In genomic region chr1:188659159-188659558, GRCm38 (mm10) we compare ENCODE assay signal across 22 mouse cellular contexts.
DNase-seq lines count a peak whose midpoint lies in the region; ATAC-seq and TF ChIP-seq lines count a peak whose summit lies in the region.
"Had no signal": no experiment of that assay in that cellular context is flagged by ENCODE, and none has a peak within 500 bp of the region (broad histone marks: within the 10 kb centered on the region; RNA-seq: fewer than 3 reads in every experiment).

No protein-coding gene starts in this region.

- DNase-seq in heart, adult 11 months, result peak; percentile 87
- no peak for DNase-seq in kidney, adult 11 months
- DNase-seq in midbrain, embryonic 10.5 days (ENCODE audit: low spot score), result peak; percentile 27
- no peak for DNase-seq in midbrain, postnatal 0 days (ENCODE audit: low spot score)
- DNase-seq in retina, postnatal 1 day, result peak; percentile 51
- DNase-seq: adrenal gland, postnatal 14 days; cerebellum, adult 9-10 months; gastrocnemius, adult 2 months; left cerebral cortex, postnatal 4 days; lung, postnatal 36 days had no signal

- ATAC-seq in heart, embryonic 11.5 days (replicated peaks; ENCODE audit: insufficient number of reproducible peaks, low FRiP score, low TSS enrichment), result no peak
- no peak for ATAC-seq in kidney, embryonic 16.5 days (ENCODE audit: low FRiP score, low TSS enrichment)
- ATAC-seq in midbrain, postnatal 0 days (ENCODE audit: low FRiP score), result no peak
- ATAC-seq: CD4-positive, CD25-positive, alpha-beta regulatory T cell, adult 4 months; forebrain, embryonic 14.5 days; hindbrain, embryonic 16.5 days; intestine, embryonic 15.5 days had no signal

- TF ChIP-seq CTCF in midbrain, postnatal 0 days (IDR thresholded peaks at IDR 0.05), result no peak

- no peak overlapping the region for H3K4me2 ChIP-seq in heart, embryonic 11.5 days
- no peak overlapping the region for H3K4me2 ChIP-seq in kidney, embryonic 16.5 days (replicated peaks; ENCODE audit: low read depth, low read length)
- no peak overlapping the region for H3K4me2 ChIP-seq in midbrain, postnatal 0 days (ENCODE audit: low read depth, low read length, poor library complexity, severe bottlenecking)
- H3K4me2 ChIP-seq: embryonic facial prominence, embryonic 15.5 days; intestine, embryonic 15.5 days; kidney, embryonic 15.5 days; limb, embryonic 15.5 days; neural tube, embryonic 12.5 days had no signal

- 39% methylated on average over 3 of the region's 3 CpGs for WGBS in heart, embryonic 11.5 days (ENCODE audit: insufficient replicate concordance)
- 58% methylated on average over 3 of the region's 3 CpGs for WGBS in kidney, embryonic 16.5 days
- WGBS in midbrain, embryonic 10.5 days, result 6% methylated on average over 3 of the region's 3 CpGs
- 37% methylated on average over 3 of the region's 3 CpGs for WGBS in midbrain, postnatal 0 days

- H3K27ac ChIP-seq in heart, embryonic 11.5 days (ENCODE audit: low read depth, low read length), result no peak overlapping the region
- peak overlapping the region; percentile 0; the same call in 1 of the 2 replicates for H3K27ac ChIP-seq in kidney, embryonic 16.5 days (ENCODE audit: low read length)
- H3K27ac ChIP-seq in midbrain, embryonic 10.5 days (replicated peaks), result 0 out of 2 replicates have a peak overlapping the region, but pooled peaks have one; percentile 38
- H3K27ac ChIP-seq in midbrain, postnatal 0 days (ENCODE audit: low read depth, low read length), result no peak overlapping the region
- H3K27ac ChIP-seq: embryonic facial prominence, embryonic 15.5 days; gastrocnemius, adult 2 months; intestine, embryonic 15.5 days; kidney, embryonic 15.5 days; limb, embryonic 15.5 days; liver, embryonic 14.5 days; neural tube, embryonic 12.5 days had no signal

- no peak overlapping the region for H3K4me3 ChIP-seq in heart, embryonic 11.5 days (ENCODE audit: low read depth, low read length)
- no peak overlapping the region for H3K4me3 ChIP-seq in kidney, embryonic 16.5 days (ENCODE audit: low read length)
- no peak overlapping the region for H3K4me3 ChIP-seq in midbrain, embryonic 10.5 days
- no peak overlapping the region for H3K4me3 ChIP-seq in midbrain, postnatal 0 days (ENCODE audit: low read depth, low read length)
- H3K4me3 ChIP-seq: embryonic facial prominence, embryonic 15.5 days; gastrocnemius, adult 2 months; hindbrain, embryonic 10.5 days; intestine, embryonic 15.5 days; kidney, embryonic 15.5 days; limb, embryonic 15.5 days; neural tube, embryonic 12.5 days had no signal

- H3K4me1 ChIP-seq in heart, embryonic 11.5 days (ENCODE audit: control insufficient read depth, insufficient read depth, low read length), result peaks cover 15% of the 10 kb centered on the region
- peaks cover 15% of the 10 kb centered on the region for H3K4me1 ChIP-seq in kidney, embryonic 16.5 days (ENCODE audit: insufficient read depth, low read length)
- peaks cover 65% of the 10 kb centered on the region for H3K4me1 ChIP-seq in midbrain, embryonic 10.5 days
- H3K4me1 ChIP-seq in midbrain, postnatal 0 days (ENCODE audit: insufficient read depth, low read length), result peaks cover 7% of the 10 kb centered on the region
- H3K4me1 ChIP-seq: intestine, embryonic 15.5 days had no signal

- H3K27me3 ChIP-seq in heart, embryonic 11.5 days (ENCODE audit: control insufficient read depth, insufficient read depth, low read length), result no peaks in the 10 kb centered on the region
- H3K27me3 ChIP-seq in kidney, embryonic 16.5 days (ENCODE audit: insufficient read depth, low read length), result no peaks in the 10 kb centered on the region
- peaks cover 20% of the 10 kb centered on the region for H3K27me3 ChIP-seq in midbrain, embryonic 10.5 days (ENCODE audit: low read depth, poor library complexity, severe bottlenecking)
- H3K27me3 ChIP-seq in midbrain, postnatal 0 days (ENCODE audit: insufficient read depth, low read length), result no peaks in the 10 kb centered on the region
- H3K27me3 ChIP-seq: embryonic facial prominence, embryonic 15.5 days; intestine, embryonic 15.5 days; kidney, embryonic 15.5 days; neural tube, embryonic 12.5 days had no signal

- no peak overlapping the region for H3K9ac ChIP-seq in heart, embryonic 11.5 days (ENCODE audit: low read depth, low read length)
- no peak overlapping the region for H3K9ac ChIP-seq in kidney, embryonic 16.5 days (replicated peaks; ENCODE audit: low read length)
- H3K9ac ChIP-seq in midbrain, postnatal 0 days (replicated peaks; ENCODE audit: low read length, poor library complexity, severe bottlenecking), result no peak overlapping the region
- H3K9ac ChIP-seq: embryonic facial prominence, embryonic 15.5 days; intestine, embryonic 15.5 days; kidney, embryonic 15.5 days; limb, embryonic 15.5 days; liver, embryonic 14.5 days; neural tube, embryonic 12.5 days had no signal

- H3K36me3 ChIP-seq in heart, embryonic 11.5 days (ENCODE audit: control insufficient read depth, insufficient read depth, low read length), result no peaks in the 10 kb centered on the region
- H3K36me3 ChIP-seq in kidney, embryonic 16.5 days (ENCODE audit: insufficient read depth, low read length), result no peaks in the 10 kb centered on the region
- no peaks in the 10 kb centered on the region for H3K36me3 ChIP-seq in midbrain, embryonic 10.5 days
- no peaks in the 10 kb centered on the region for H3K36me3 ChIP-seq in midbrain, postnatal 0 days (ENCODE audit: insufficient read depth, low read length)
- H3K36me3 ChIP-seq: embryonic facial prominence, embryonic 15.5 days; hindbrain, embryonic 10.5 days; intestine, embryonic 15.5 days; kidney, embryonic 15.5 days; limb, embryonic 15.5 days; neural tube, embryonic 12.5 days had no signal

- H3K9me3 ChIP-seq in heart, embryonic 11.5 days (replicated peaks; ENCODE audit: control insufficient read depth, low read length), result no peaks in the 10 kb centered on the region
- H3K9me3 ChIP-seq in kidney, embryonic 16.5 days (ENCODE audit: low read length), result peaks cover 1% of the 10 kb centered on the region; the same call in 1 of the 2 replicates
- H3K9me3 ChIP-seq in midbrain, embryonic 10.5 days (replicated peaks), result no peaks in the 10 kb centered on the region
- H3K9me3 ChIP-seq in midbrain, postnatal 0 days (ENCODE audit: low read length), result no peaks in the 10 kb centered on the region; the same call in 1 of the 2 replicates
- H3K9me3 ChIP-seq: embryonic facial prominence, embryonic 15.5 days; hindbrain, embryonic 10.5 days; intestine, embryonic 15.5 days; kidney, embryonic 15.5 days; limb, embryonic 15.5 days; neural tube, embryonic 12.5 days had no signal

Comparison
In these comparisons a context has a peak if more than half of its experiments do, and no peak if none do; other contexts are left out.
1. DNase-seq: peak in heart, adult 11 months (single experiment), midbrain, embryonic 10.5 days (single experiment) and retina, postnatal 1 day (single experiment); none in kidney, adult 11 months (single experiment) and midbrain, postnatal 0 days (single experiment).
2. H3K27ac ChIP-seq: peak in kidney, embryonic 16.5 days (single experiment) and midbrain, embryonic 10.5 days (single experiment); none in heart, embryonic 11.5 days (single experiment) and midbrain, postnatal 0 days (single experiment).